Mouse (Mus musculus) left cerebral cortex, postnatal 14 days (tissue): ENCODE data around the gene Phf7. TPM values are rescaled to one million over a fixed set of nuclear protein-coding genes. Genes with fewer than 3 reads are reported as not detected.

Source experiments
- DNase-seq, 2 experiments: peaks; one replicate each; pipeline ENCODE4 v3.0.0; 2021 to 2022; ENCODE audit warnings: low spot score in 2 of 2, mixed read lengths in 1 of 2
- intact Hi-C: fragments of 180-260 bp; cut with DNase I; formaldehyde crosslinking; loops from one replicate; pipeline ENCODE4 v1.15.1; 2025
- total RNA-seq, 2 experiments: library from RNA; stranded (reverse); gene quantifications; 2 replicates each; pipeline ENCODE4 v1.2.3; 2021

Phf7 gene
- total RNA-seq, 2 experiments from 2014 or later, result 3.5 to 4.2 TPM

GRCm38 (mm10) chr14:31205562-31206467, 45.3 kb downstream of the Phf7 start:
- peak; percentile 34 to 58 for DNase-seq
- intact Hi-C loops, result loop anchor here (5.0 kb wide), 1 partner anchor 46 kb away; the partner anchor contains the start of genes Bap1 and Phf7

DNA sequence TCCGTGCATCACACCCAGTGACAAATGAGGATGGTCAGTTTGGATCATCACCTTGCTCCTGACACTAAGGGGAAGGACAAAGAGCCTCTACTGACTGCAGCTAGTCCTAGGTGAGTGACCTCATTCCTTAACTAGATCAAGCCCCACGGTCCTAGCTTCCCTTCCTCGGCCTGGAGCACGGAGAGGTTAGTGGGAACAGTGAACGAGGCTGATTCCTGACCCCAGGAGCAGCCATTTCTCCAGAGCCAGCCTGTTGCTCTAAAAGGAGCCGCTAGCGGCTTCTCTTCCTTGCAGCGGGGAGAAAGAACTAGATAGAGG, 45.9 kb downstream of the Phf7 start:
- no peak for DNase-seq
- intact Hi-C loops, result loop anchor here (5.0 kb wide), 1 partner anchor 47 kb away; the partner anchor contains the start of genes Bap1 and Phf7

DNA sequence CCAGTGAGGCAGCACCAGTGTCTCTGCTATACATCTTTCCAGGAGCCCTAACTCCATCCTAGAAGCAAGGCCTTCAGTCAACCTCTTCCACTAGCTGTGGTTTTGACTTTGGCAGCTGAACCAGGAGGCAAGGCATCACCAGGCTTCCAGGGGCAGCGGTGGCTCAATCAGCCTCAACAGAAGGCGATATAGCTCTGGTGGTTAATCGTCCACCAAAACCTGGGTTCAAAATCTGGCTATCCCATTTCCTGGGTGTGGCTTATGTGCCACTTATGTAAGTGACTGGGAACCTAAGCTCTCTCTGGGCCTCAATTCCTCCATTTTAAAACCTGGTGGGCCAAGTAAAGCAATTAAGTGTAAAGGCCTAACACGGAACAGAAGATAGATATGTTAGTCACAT, 46.3 kb downstream of the Phf7 start:
- DNase-seq, result no peak
- intact Hi-C loops, result loop anchor here (5.0 kb wide), 1 partner anchor 47 kb away; the partner anchor contains the start of genes Bap1 and Phf7

GRCm38 (mm10) chr14:31200038-31200437, 51.1 kb downstream of the Phf7 start:
- intact Hi-C loops, result no loop called here
- DNase-seq, result no peak

GRCm38 (mm10) chr14:31199599-31199998, 51.5 kb downstream of the Phf7 start:
- no peak for DNase-seq
- intact Hi-C loops, result loop anchor here (5.0 kb wide), 1 partner anchor 67 kb away; the partner anchor contains the start of gene Nt5dc2

DNA sequence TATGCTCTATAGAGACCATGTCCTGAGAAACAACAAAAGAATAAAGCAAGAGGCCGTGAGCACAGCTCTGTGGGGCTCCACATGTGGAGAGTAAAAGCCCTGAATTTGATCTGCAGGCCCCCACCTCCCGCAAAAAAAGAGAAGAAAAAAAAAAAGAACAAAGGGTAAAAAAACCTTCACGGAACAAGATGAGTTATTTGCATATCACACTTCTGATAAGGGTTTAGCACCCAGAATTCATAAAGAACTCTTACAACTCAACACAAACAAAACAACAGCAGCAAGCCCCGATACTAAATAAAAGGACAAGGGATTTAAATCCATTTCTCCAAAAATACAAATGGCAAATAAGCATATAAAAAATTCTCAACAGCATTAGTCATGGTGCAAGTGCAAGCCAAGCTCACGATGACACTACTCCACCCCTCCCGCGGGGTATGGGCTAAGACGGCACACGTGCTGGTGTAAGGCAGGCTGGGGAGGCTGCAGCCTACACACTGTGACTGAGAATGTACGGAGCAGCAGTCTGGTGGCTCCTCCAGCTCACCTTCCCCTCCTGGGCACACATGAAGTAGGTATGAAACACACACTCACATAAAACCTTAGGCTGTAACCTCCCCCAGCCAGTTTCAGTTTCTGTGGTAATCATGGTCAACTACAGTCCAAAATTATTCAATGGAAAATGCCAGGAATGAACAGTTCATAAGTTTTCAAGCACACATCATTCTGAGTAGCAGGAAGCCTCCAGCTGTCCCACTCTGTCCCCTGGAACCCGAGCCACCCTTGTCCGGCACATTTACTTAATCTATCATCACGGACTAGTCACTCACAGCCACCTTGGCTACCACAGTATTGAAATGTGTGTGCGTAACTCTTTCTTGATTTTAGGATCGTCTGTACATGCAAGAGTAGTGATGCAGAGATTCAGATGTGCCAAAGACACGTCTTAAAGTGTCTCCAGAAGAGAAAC, 53.3 kb downstream of the Phf7 start:
- intact Hi-C loops, result loop anchor here (5.0 kb wide), 1 partner anchor 66 kb away; the partner anchor contains the start of gene Nt5dc2
- peak; percentile 55 to 76 for DNase-seq

DNA sequence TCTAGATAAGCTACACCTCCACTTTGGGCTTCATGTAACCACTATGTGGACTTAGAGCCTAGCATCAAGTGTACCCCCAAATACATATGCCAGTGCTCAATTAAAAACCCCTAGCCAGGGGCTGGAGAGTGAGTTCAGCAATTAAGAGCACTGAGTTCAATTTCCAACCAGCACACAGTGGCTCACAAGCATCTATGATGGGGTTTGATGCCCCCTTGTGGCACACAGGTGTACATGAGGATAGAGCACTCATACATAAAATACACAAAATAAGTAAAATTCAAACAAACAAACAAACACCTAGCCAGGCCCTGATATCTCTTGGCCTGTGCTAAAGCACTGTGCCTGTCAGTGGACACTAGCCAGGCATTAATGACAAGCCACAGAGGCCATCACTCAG, 55.1 kb downstream of the Phf7 start:
- peak in 1 of 2 experiments; percentile 48 for DNase-seq

GRCm38 (mm10) chr14:31195521-31195920, 55.6 kb downstream of the Phf7 start:
- intact Hi-C loops, result loop anchor here (5.0 kb wide), 1 partner anchor 63 kb away; the partner anchor contains the start of gene Nt5dc2

More for the DNA sequence above, 55.1 kb downstream of the Phf7 start:
- intact Hi-C loops, result loop anchor here (5.0 kb wide), 1 partner anchor 64 kb away; the partner anchor contains the start of gene Nt5dc2

DNA sequence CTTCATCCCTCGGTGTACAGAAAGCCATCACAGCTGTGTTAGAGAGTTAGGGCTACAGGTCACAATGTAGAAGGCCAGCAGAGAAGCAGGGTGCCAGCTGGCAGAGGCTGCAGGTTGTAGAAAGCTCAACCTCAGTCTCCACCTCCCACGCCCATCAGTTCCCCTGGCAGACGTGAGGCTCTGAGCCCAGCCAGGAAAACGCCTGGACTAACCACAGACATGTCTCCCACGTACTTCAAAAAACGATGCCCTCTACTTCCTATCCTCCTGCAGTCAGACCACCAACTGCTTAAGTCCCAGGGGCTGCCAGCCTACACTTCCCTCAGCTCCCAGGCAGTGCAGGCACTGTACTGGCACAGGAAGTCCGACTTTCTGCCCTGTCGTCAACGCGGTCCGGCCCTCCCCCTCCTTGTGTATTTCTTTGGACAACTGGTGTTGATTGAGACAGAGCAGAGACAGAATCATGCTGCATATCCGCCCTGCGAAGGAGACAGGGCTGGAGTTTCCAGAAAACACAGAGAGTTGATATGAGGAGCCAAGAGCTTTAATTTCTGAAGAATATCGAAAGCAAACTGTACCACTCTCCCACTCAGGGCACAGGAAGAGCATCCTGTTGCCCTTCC, 56.1 kb downstream of the Phf7 start:
- intact Hi-C loops, result loop anchor here (5.0 kb wide), 1 partner anchor 63 kb away; the partner anchor contains the start of gene Nt5dc2
- DNase-seq, result peak in 1 of 2 experiments; percentile 35

More at GRCm38 (mm10) chr14:31195521-31195920, 55.6 kb downstream of the Phf7 start:
- DNase-seq, result no peak

DNA sequence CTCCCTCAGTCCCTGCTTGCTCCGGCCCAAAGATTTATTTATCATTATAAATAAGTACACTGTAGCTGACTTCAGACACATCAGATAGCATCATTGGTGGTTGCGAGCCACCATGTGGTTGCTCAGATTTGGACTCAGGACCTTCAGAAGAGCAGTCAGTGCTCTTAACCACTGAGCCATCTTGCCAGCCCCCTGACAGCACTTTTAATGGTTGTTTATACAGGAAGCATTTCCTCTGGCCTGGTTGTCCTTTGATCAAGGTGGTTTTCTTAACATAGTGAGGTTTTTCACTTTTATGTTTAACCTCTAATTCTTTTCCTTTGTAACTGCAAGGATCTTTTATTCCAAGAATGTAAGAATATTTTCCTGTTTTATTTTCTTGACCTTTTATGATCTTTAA, 56.7 kb downstream of the Phf7 start:
- no peak for DNase-seq
- intact Hi-C loops, result no loop called here

DNA sequence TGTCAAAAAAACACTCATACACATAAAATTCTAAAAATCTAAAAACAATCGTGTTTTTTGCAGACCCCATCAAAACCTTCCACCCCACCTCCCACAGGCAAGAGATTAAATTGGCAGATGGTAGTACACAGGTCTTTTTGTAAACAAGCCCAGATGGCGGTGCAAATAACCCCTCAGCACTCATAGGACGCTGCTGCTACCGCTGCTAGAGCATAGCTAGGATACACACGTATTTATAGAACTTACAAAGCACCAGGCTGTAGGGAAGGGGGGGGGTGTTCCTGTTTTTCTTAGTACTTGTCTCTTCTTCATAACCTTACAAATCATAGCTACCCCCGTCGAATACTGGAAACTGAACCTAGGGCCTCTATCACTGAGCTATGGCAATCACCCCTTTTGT, 57.3 kb downstream of the Phf7 start:
- peak in 1 of 2 experiments; percentile 59 for DNase-seq
- intact Hi-C loops, result no loop called here

DNA sequence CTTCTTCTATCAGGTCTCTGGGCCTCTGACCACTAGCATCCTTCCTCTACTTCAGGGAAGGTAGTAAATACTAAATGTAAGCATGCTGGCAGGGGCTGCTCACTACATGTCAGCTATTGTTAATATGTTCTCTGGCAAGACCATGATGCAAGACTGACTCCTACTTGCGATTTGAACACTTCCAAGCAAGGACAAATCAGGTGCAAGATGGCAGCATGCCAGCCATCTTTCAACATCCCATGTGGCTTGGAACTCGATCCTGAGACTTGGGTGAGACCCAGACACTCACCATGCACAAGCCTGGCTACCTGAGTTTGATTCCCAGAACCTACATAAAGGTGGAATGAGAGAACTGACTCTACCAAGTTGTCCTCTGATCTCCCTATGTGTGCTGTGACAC, 59.2 kb downstream of the Phf7 start:
- intact Hi-C loops, result no loop called here
- DNase-seq, result no peak

DNA sequence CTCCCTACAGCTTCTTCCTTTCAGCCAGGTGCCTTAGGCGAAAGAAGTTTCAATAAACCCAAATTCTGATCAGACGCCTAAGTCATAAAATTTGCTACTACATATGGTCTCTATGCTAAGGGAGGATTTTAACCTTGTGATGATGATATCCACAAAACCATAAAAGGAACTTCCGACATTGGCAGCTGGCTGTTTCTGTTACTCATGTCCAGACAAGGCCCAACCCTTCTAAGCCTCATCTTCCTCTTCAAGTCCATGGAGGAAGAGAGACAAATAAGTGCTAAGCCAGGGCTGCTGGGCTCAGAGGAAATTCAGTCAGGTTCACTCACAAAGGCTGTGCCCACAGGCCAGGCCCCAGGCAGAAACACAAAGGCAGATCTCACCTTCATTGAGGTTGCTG, 61.8 kb downstream of the Phf7 start:
- DNase-seq, result no peak
- intact Hi-C loops, result loop anchor here (10.0 kb wide), 1 partner anchor 165 kb away; no protein-coding TSS in a partner anchor

GRCm38 (mm10) chr14:31188771-31189181, 62.3 kb downstream of the Phf7 start:
- intact Hi-C loops, result loop anchor here (10.0 kb wide), 1 partner anchor 164 kb away; no protein-coding TSS in a partner anchor
- DNase-seq, result no peak

Other genes with a start within 250 kb of the Phf7 start
- 10 to 100 TPM; 27.2 to 30.7 TPM for gene Glt8d1, start 249.9 kb downstream of the Phf7 start, total RNA-seq
- gene Spcs1, start 249.6 kb downstream of the Phf7 start, total RNA-seq, result 100 to 1,000 TPM; 171 to 175 TPM
- gene Pbrm1, start 232.2 kb downstream of the Phf7 start, total RNA-seq, result 10 to 100 TPM; 50.7 to 53.6 TPM
- 10 to 100 TPM; 44.4 to 45.4 TPM for gene Gnl3, start 232.2 kb downstream of the Phf7 start, total RNA-seq
- 10 to 100 TPM; 27.3 to 28.2 TPM for gene Smim4, start 122.4 kb downstream of the Phf7 start, total RNA-seq
- gene Nt5dc2, start 120.3 kb downstream of the Phf7 start, total RNA-seq, result 1 to 10 TPM; 5.7 to 6.4 TPM
- 10 to 100 TPM; 26.8 to 31.4 TPM for gene Stab1, start 82.7 kb downstream of the Phf7 start, total RNA-seq
- gene Tnnc1, start 43.0 kb downstream of the Phf7 start, total RNA-seq, result 10 to 100 TPM; 25.5 to 36.3 TPM
- gene Nisch, start 34.4 kb downstream of the Phf7 start, total RNA-seq, result 100 to 1,000 TPM; 393 to 408 TPM
- gene Sema3g, start 33.5 kb downstream of the Phf7 start, total RNA-seq, result 1 to 10 TPM; 4.8 to 5.8 TPM
- gene Bap1, start 133 bp upstream of the Phf7 start, total RNA-seq, result 100 to 1,000 TPM; 132 to 133 TPM
- 1 to 10 TPM; 2.0 to 3.0 TPM for gene Dnah1, start 72.6 kb upstream of the Phf7 start, total RNA-seq
- gene Capn7, start 85.3 kb upstream of the Phf7 start, total RNA-seq, result 10 to 100 TPM; 34.3 to 36.7 TPM
- gene Sh3bp5, start 184.8 kb upstream of the Phf7 start, total RNA-seq, result 10 to 100 TPM; 73.5 to 73.9 TPM
- gene Eaf1, start 243.1 kb upstream of the Phf7 start, total RNA-seq, result 10 to 100 TPM; 15.8 to 16.6 TPM
- 10 to 100 TPM; 24.9 to 29.4 TPM for gene Mettl6, start 243.7 kb upstream of the Phf7 start, total RNA-seq